11 mouse cellular contexts compared by ENCODE assay signal in the genomic region with DNA sequence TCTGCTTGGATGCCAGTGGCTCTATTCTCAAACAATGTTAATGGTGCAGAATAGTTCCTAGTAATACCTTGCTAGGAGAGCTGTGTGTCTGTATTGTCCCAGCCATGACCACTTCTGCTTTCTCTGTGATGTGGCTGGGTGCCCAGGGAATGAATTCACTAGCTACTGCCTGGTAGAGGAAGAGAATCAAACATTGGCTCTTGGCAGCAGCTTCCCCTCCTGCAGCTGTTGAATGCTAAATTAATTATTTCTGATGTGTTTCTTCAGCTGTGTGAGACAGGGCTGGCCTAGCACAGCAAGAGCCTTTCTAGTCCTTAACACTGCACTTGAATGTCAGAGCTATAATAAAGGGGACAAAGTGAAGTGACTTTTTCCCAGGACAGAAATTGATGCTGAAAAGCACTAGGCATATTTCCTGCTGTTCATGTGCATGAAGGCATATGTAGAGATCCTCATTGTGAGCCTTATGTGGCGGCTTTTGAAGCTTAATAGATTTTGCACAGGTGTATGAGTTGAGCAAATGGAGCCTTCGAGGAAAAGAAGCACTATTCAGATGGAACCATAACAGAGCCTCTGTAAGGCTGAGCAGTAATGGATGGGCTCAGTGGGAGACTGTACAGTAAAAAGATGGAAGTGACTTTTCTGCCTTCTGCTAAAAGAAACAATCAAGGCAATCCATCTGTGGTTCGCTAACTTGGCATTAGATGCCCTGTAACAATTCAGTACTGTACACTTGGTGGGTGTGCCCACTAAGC. TPM values are rescaled to one million over a fixed set of nuclear protein-coding genes. Genes with fewer than 3 reads are reported as not detected.
DNase-seq lines count a peak whose midpoint lies in the region; ATAC-seq lines count a peak whose summit lies in the region.
"Had no signal": no experiment of that assay in that cellular context is flagged by ENCODE, and none has a peak within 500 bp of the region (broad histone marks: within the 10 kb centered on the region; RNA-seq: fewer than 3 reads in every experiment).

No protein-coding gene starts in this region.

- ATAC-seq in heart, embryonic 15.5 days (replicated peaks; ENCODE audit: insufficient number of reproducible peaks, insufficient read depth, low FRiP score, low read depth): 0 out of 2 replicates have a peak, but pooled peaks have one; percentile 18
- ATAC-seq in forebrain, embryonic 16.5 days: peak; percentile 95
- peak; percentile 89 for ATAC-seq in neural tube, embryonic 15.5 days (ENCODE audit: low FRiP score)
- ATAC-seq in megakaryocyte-erythroid progenitor cell, adult 5-6 weeks (replicated peaks; ENCODE audit: low FRiP score, low TSS enrichment, poor library complexity, severe bottlenecking): no peak

- DNase-seq in heart, adult 11 months: no peak
- peak; percentile 80 for DNase-seq in MN1 (ENCODE audit: low spot score)
- DNase-seq in layer of hippocampus, adult 8-10 months (ENCODE audit: low spot score in 2 of 2): peak; percentile 49 to 51
- DNase-seq in testis, postnatal 14 days (ENCODE audit: low spot score): no peak
- DNase-seq: liver, embryonic 13.5 days had no signal

- no peaks in the 10 kb centered on the region for H3K9me3 ChIP-seq in heart, embryonic 15.5 days (replicated peaks)
- no peaks in the 10 kb centered on the region for H3K9me3 ChIP-seq in forebrain, embryonic 16.5 days (ENCODE audit: control insufficient read depth, low read length)
- no peaks in the 10 kb centered on the region for H3K9me3 ChIP-seq in neural tube, embryonic 15.5 days (replicated peaks)
- H3K9me3 ChIP-seq: G1E; liver, embryonic 13.5 days had no signal

- no peak overlapping the region for H3K27ac ChIP-seq in heart, embryonic 15.5 days
- no peak overlapping the region for H3K27ac ChIP-seq in forebrain, embryonic 16.5 days (ENCODE audit: low read length)
- peak overlapping the region; percentile 58 for H3K27ac ChIP-seq in neural tube, embryonic 15.5 days (replicated peaks)
- H3K27ac ChIP-seq: liver, embryonic 13.5 days had no signal

- WGBS in heart, embryonic 15.5 days: 79% methylated on average over 3 of the region's 3 CpGs
- WGBS in forebrain, embryonic 16.5 days: 49% methylated on average over 3 of the region's 3 CpGs
- WGBS in neural tube, embryonic 15.5 days: 41% methylated on average over 3 of the region's 3 CpGs

- H3K27me3 ChIP-seq in heart, embryonic 15.5 days: no peaks in the 10 kb centered on the region
- H3K27me3 ChIP-seq in forebrain, embryonic 16.5 days (replicated peaks; ENCODE audit: control insufficient read depth, insufficient read depth, low read length): no peaks in the 10 kb centered on the region
- no peaks in the 10 kb centered on the region for H3K27me3 ChIP-seq in neural tube, embryonic 15.5 days (replicated peaks)
- H3K27me3 ChIP-seq: liver, embryonic 13.5 days had no signal

- H3K36me3 ChIP-seq in heart, embryonic 15.5 days: no peaks in the 10 kb centered on the region
- H3K36me3 ChIP-seq in forebrain, embryonic 16.5 days (ENCODE audit: control insufficient read depth, insufficient read depth): no peaks in the 10 kb centered on the region
- no peaks in the 10 kb centered on the region for H3K36me3 ChIP-seq in neural tube, embryonic 15.5 days
- H3K36me3 ChIP-seq: G1E; liver, embryonic 13.5 days had no signal

- no peak overlapping the region for H3K4me2 ChIP-seq in heart, embryonic 15.5 days
- H3K4me2 ChIP-seq in forebrain, embryonic 16.5 days (ENCODE audit: low read length): no peak overlapping the region
- H3K4me2 ChIP-seq in neural tube, embryonic 15.5 days: no peak overlapping the region
- H3K4me2 ChIP-seq: liver, embryonic 13.5 days had no signal

- H3K4me1 ChIP-seq in heart, embryonic 15.5 days (replicated peaks): no peaks in the 10 kb centered on the region
- H3K4me1 ChIP-seq in forebrain, embryonic 16.5 days (replicated peaks; ENCODE audit: control insufficient read depth, insufficient read depth, low read length): peaks cover 5% of the 10 kb centered on the region; the same call in 1 of the 2 replicates
- H3K4me1 ChIP-seq in neural tube, embryonic 15.5 days: peaks cover 9% of the 10 kb centered on the region
- H3K4me1 ChIP-seq: liver, embryonic 13.5 days had no signal

- H3K9ac ChIP-seq in heart, embryonic 15.5 days: no peak overlapping the region
- no peak overlapping the region for H3K9ac ChIP-seq in forebrain, embryonic 16.5 days (replicated peaks; ENCODE audit: low read depth, low read length)
- H3K9ac ChIP-seq in neural tube, embryonic 15.5 days (replicated peaks): no peak overlapping the region
- H3K9ac ChIP-seq: liver, embryonic 13.5 days had no signal

- H3K4me3 ChIP-seq in heart, embryonic 15.5 days: no peak overlapping the region
- H3K4me3 ChIP-seq in forebrain, embryonic 16.5 days (replicated peaks; ENCODE audit: low read length): no peak overlapping the region
- H3K4me3 ChIP-seq in neural tube, embryonic 15.5 days (replicated peaks): no peak overlapping the region
- H3K4me3 ChIP-seq: erythroblast, embryonic 14.5 days; liver, embryonic 13.5 days had no signal

RNA-seq across cellular contexts. Expression of a gene that starts 46.9 kb away (rescaled TPM):
- polyA plus RNA-seq in heart, embryonic 15.5 days (2015; fragmentation: Nextera tagmentation; extraction: Ambion mirVana): 16.2 and 19.4 TPM in 2 replicates
- 15.5 and 16.0 TPM in 2 replicates for polyA plus RNA-seq in forebrain, embryonic 16.5 days (2015; fragmentation: Nextera tagmentation; extraction: Ambion mirVana)
- total RNA-seq in layer of hippocampus, adult 8-10 months (2022): 10 to 100 TPM; 13.1 to 18.9 (median 16.1) TPM
- 15.5 and 17.9 TPM in 2 replicates for polyA plus RNA-seq in neural tube, embryonic 15.5 days (2015; fragmentation: Nextera tagmentation; extraction: Ambion mirVana)
- 2.7 and 4.1 TPM in 2 replicates for total RNA-seq in megakaryocyte-erythroid progenitor cell, adult 5-6 weeks (2014; fragmentation: Nextera tagmentation)
- total RNA-seq in megakaryocyte-erythroid progenitor cell, adult 5-6 weeks (2017): 14.8 and 19.0 TPM in 2 replicates

RNA-seq across cellular contexts. Expression of a gene that starts 47.4 kb away (rescaled TPM):
- polyA plus RNA-seq in heart, embryonic 15.5 days (2015; fragmentation: Nextera tagmentation; extraction: Ambion mirVana): 33.2 and 33.5 TPM in 2 replicates
- polyA plus RNA-seq in forebrain, embryonic 16.5 days (2015; fragmentation: Nextera tagmentation; extraction: Ambion mirVana): 48.2 and 50.8 TPM in 2 replicates
- total RNA-seq in layer of hippocampus, adult 8-10 months (2022): 10 to 100 TPM; 22.0 to 23.8 (median 23.2) TPM
- 42.9 and 47.8 TPM in 2 replicates for polyA plus RNA-seq in neural tube, embryonic 15.5 days (2015; fragmentation: Nextera tagmentation; extraction: Ambion mirVana)
- total RNA-seq in megakaryocyte-erythroid progenitor cell, adult 5-6 weeks (2014; fragmentation: Nextera tagmentation): 16.8 and 23.9 TPM in 2 replicates
- 18.9 and 23.3 TPM in 2 replicates for total RNA-seq in megakaryocyte-erythroid progenitor cell, adult 5-6 weeks (2017)

Comparison
In these comparisons a context has a peak if more than half of its experiments do, and no peak if none do; other contexts are left out.
1. DNase-seq: peak in MN1 (single experiment) and layer of hippocampus, adult 8-10 months (2 of 2); none in heart, adult 11 months (single experiment) and testis, postnatal 14 days (single experiment).